Mouse (Mus musculus) megakaryocyte-erythroid progenitor cell, adult 5-6 weeks (primary cell): ENCODE results near the gene Hdac2. TPM values are rescaled to one million over a fixed set of nuclear protein-coding genes. Genes with fewer than 3 reads are reported as not detected.

Source experiments
- total RNA-seq, 2 experiments: library from RNA; stranded (forward) in 1 of 2; stranded (reverse) in 1 of 2; fragments of 200-1000, 215-1000 nt in 1 of 2; fragments of >200 nt in 1 of 2; fragmentation: Nextera tagmentation in 1 of 2; gene quantifications; 2 replicates each; pipeline ENCODE4 v1.2.3; 2014 to 2017

Hdac2 gene
- total RNA-seq, 2 experiments from 2014 or later, result 172 to 243 TPM

Other genes starting within 250 kb of the Hdac2 start
- gene Marcks, start 164.4 kb downstream of the Hdac2 start, total RNA-seq (2014; fragmentation: Nextera tagmentation), result 1.1 and 2.2 TPM in 2 replicates
- gene Marcks, start 164.4 kb downstream of the Hdac2 start, total RNA-seq (2017), result 2.0 and 3.6 TPM in 2 replicates